Mouse (Mus musculus): Measurements from ENCODE around the gene Afap1.

DNA sequence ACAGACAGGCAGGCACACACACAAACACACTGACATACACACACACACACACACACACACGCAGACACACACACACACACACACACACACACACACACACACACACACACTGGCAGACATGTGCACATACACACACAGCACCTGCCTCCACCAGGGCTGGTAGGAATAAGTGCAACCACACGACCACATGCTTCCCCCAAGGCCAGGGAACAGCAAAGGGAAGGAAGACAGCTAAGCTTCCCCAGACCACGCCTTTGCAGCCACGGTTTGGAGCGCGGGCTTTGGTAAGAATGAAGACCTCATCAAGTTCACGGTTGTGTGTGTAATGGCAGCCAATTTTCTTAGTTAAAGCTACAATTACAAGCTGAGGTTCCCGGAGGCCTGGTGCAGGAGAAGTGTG is 67.0 kb downstream of the Afap1 start:
- TF ChIP-seq EP300 (IDR thresholded peaks at IDR 0.05; ENCODE audit: low read depth) (no peak), CTCF (IDR thresholded peaks at IDR 0.05; ENCODE audit: low read depth) (no peak)

Measured in liver, postnatal 0 days (tissue).